Mouse (Mus musculus) thymus, postnatal 4 days (tissue): ENCODE data around the gene Gm37240.

Experiments used
- DNase-seq: peaks from one replicate; pipeline ENCODE4 v3.0.0; 2021

Gm37240 gene

DNA sequence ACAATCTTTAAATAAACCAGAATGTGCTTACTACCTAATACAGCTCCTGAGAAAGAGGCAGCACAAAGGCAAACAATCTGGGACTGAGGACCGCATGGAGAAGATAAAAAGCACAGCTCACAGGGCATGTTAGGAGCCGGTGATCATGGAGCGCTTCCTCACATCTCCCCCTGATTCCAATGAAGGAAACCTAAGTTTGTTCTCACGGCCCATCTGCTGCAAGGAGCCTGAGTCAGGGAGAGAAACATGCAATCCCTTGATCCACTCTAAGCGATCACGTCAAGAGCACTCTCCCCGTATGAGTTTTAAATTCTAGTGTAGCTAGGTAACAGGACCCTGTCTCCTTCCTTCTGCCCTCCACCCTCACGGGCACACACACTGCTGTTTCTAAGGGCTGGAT, 210.2 kb downstream of the Gm37240 start:
- DNase-seq: no peak

DNA sequence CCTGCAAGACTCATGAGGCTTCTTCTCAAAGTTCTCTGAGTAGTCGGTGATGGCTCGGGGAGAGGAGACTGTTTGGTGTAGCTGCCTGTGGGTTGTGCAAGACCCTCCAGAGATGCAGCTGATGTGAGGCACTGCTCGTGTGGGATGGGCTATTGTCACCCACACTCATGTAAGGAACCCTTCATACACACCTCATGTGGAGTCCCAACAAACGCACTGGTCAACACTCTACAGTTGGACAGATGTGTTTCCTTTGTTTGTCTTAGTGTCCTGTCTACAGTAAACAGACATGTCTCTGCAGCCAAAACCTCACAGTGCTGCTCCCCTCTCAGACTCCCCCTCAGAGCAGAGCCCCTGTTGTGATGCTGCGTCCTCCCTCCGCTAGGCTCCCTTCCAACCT, 217.5 kb downstream of the Gm37240 start:
- DNase-seq: no peak

DNA sequence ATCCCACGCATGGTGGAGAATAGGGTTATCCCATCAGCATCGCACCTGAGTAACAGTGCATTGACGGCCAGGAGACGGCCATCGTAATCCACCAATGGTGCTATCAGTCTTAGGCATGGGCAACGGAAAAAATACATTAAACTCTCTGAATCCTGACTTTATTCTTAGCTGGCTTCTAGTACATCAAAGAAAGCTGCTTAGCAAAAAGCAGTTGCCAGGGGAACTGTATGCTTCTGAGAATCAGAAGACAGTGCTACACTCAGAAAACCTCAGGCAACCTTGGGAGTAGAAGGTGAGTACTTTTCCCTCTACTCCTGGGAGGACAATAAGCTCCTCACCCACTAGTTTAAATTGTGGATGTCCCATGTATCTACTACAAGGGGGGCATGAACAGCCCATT, 219.6 kb downstream of the Gm37240 start:
- no peak for DNase-seq

DNA sequence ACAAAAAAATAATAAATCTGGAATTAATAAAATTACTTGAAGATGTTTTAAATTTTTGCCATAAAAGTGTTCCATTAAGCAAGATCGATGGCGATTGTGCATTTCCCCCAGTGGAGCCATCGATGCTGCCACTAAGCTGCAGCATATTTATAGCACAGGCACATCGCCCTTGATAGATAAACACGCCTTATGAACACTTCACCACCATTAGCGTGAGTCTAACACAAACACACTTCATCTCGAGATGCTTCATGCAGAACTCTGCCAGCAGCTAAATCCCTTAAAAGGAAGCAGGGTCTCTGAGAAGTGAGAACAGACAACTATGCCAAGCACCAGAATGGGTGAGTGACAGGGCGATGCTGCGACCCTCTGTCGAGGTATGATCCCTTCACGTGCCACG, 220.6 kb downstream of the Gm37240 start:
- DNase-seq: no peak

DNA sequence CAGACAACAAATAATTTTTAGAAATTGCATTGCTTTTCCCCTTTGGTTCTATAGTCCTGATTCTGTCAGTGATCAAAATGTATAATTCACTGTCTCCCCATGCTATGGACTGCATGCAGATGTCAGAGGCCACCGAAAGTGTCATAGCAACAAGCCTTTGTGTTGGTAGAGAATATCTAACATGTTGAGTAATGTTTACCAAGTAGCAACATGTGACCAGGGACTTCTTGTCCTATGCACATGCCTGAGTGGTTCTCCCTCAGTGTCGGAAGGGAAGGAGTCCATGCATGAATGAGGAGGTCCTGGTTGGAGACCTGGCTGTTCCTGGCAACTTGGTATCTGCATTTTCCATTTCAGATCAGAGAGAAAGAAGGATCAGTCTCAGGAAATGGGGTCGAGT, 221.2 kb downstream of the Gm37240 start:
- DNase-seq: no peak

DNA sequence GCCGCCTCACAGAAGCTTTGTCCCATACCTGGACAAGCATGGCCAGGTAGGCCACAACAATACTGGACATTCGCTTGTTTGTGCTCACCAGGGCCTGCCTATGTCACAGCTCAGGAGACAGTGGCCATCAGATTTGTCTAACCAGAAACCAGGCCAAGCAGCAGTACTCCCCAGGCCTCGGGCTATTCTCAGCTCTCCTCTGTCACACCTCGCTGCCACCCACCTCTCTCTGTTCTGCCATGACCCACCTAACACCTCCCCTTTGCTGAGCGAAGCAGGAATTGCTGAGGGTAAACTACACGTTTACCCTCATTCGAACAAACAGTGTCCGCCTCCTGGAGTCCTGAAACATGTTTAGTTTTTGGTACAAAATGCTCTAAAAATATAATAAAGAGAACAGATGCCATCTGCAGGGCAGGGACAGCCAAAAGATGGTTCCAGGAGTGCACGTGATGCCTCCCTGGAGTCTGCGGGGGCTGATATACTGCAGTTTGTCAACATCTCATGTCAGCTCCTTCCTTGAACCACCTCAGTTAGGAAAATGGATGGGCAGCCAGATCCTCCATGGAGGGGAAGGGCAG, 222.6 kb downstream of the Gm37240 start:
- DNase-seq: no peak

DNA sequence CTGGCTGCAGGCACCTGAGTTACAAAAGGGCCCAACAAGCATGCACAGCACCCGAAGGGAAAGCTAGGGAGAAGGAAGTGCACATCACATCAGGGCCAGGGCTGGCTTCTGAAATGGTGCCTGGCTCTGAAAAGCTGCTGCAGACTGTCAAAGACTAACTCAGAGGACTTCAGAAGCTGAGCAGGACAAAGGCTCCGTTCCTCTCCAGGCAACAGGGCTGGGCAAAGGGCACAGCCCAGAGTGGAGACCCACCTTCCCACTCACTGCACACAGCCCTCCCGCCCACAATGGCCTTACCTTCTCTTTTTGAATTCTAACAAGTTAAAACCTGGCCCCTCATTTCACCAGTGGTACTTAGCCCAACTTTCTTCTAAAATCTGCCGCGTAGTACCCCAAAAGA, 223.5 kb downstream of the Gm37240 start:
- no peak for DNase-seq

DNA sequence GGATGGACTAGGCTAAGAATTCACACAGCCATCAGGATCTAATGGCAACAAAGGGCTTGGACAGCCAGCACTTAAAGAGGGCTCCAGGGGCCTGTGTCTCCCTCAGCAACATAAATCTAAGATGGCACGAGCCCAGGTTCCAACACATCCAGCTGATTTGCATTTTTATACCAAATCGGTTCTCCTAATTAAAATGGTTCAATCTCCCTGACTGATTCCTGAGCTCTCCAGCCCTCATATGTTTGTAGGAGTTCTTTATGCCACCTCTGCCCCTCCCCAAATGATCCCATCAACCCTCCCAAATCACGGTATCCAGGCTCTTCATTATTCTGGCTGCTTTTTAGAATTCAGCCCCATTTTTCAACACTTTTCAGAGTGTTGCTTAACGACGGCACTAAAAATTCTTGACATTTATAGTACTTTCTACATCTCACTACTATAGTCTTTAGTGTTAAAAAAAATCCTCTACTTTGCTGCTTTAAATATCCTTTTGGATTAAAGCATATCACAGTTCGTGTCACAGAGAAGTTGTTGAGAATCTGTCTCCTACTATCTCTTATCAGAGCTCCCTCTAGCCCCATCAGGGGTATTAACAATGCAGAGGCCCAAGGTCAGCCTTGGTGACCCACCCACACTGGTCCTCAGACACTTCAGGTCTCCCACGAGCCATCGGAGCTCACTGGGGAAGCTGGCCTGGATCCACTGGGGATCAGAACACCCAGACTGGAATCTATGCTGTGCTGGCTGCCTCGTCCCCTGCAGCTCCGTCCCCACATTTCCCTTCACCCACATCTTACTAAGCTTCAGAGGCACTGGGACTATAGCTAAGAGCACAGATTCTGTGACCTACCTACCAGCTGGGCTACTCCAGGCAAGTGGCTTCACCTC, 225.1 kb downstream of the Gm37240 start:
- DNase-seq: no peak

DNA sequence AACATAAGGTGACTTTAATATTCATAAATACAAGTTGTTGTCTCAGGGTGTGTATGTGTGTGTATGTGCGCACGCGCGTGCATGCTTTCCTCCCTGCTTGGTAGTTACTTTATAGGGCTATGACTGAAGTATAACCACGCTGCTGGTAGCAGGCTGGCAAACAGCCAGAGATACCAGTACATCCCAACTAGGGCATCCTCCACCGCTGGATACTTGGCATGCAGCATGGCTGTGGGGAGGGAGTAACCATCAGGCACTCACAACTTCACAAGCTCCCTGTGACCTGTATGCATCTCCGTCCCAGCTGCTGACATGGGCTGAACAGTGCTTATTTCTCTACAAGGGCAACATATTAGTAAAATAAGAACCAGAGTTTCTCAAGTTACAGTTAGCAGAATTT, 227.6 kb downstream of the Gm37240 start:
- DNase-seq: no peak

DNA sequence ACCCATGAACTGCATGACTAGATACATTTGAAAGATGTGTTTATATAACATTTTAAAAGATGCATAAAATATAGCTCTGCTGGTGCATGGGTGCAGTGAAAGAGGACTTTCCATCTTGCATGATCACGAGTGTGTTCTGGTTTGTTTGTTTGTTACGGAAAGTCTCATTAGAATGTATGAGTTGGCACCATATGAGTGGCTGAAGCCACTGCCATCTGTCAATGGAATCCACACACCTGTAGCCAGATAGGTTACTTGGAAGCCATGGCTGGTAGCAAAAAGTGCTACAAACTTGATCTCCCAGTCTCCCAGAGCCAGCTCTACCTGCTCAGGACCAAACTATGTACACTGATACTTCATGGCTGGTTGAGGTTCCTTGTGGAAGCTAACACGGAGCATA, 231.8 kb downstream of the Gm37240 start:
- no peak for DNase-seq

DNA sequence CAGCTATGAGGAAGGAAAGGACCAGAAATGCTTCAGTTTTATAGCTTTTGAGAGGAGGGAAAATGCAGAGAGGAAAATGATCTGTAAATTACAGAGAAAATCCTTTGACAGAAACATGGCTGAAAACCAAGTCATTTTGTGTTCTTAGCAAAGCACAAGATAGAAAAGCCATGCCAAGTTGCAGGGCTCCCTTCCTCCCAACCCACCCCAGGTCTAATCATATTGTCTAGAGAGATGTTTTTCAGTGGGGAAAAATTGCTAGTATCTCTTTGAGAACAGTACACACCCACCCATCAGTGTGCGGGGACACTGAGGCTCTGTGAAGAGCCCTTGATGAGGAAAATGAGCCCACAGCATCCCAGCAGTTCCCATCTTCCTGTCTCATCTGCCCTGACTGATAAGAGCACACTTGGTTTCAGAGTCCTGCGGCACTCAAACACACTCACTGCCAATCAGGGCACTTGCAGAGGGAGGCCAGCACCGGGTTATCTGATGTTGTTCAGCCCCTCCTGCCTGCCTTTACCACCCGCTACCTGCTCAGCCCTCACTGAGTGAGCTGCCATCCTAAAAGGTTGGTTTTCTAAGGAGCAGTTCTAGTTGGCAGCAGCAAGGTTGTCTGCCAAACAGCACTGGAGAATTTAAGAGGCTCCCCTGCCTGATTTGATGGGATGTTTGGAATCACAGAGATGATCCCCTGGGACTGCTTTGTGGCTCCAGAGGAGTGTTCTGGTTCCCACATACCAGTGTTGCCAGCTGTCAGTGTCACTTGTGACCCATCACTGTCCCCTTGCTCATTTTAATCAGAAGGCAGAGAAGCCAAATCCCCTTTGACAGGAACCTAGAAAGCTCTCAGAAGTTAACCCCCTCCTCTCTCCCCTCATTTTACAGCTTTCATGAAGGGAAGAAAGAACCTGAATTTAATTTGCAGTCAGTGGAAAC, 234.3 kb downstream of the Gm37240 start:
- DNase-seq: no peak

DNA sequence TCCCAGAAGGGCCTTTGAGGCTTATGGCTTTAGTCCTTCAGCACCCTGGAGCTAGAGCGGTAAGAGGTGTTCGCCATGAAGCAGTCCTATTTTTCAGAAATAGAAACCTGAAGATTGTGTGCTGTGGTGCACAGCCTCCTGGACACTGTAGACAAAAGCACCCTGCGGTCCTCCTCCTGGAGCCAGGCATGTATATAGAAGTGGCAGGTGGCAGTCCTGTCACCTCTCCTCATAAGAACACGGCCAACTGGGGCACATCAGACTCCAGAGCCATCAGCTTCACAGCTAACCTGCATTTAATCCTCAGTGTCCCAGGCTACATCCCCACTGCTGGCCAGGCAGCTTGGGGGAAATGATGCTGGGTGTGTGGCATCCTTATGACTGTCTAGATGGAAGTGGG, 238.1 kb downstream of the Gm37240 start:
- no peak for DNase-seq

DNA sequence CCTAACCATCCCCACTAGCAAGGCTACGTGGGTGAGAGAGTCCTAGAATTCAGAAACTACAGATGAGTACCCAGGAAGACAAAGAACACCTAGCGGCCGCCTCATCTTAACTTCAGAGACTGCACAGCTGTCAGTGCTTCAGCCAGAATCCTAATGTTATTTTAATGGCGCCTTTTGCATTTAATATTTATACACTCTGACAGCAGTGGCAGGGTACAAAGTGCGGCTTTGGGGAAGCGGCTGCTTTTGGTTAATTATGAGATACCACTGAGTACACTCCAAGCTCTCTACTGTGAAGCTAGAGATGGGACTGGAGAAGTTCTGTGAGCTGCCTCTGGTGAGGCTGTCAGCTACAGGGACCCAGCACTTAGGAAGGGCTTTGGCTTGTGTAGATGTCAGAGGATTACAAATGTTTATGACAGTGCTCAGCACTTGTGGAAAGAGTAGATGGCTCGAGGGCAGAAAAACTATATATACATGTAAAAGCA, 241.8 kb downstream of the Gm37240 start:
- DNase-seq: no peak

DNA sequence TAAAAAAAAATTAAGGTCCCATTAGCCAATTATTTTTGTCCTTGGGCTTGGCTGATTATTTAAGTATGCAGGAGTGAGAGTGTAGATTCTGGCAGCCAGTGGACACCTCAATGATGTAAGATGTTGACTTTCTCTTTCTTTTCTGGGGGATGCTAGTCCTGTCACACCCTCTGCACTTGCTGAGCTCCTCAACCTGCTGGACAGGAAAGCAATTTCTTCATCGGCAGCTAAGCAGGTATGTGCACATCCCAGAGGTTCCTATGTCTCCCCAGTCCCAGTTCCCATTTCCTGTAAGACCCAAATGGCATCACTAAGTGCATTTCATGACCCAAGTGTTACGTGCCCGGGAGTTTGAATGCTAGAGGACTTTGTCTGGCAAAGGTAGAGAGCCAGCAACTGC, 242.5 kb downstream of the Gm37240 start:
- DNase-seq: no peak

DNA sequence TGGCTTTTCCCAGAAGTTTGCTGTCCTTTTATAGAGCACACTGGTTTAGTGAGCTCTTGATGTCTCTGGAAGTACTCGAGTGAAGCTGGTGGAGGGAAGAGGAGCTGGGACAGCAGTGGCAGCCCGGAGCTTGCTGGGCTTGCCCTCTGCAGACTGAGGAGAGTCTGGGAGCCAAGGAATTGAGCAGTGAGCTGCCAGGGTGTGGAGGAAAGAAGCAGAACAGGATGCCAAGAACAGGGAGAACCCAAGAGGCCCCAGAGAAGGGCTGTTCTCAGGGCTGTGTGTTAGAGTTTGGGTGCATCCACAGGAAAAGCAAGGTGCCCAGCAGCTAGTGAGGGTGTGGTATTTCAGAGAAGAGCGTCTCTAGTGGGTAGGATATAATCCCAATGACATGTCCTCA, 245.6 kb downstream of the Gm37240 start:
- no peak for DNase-seq

DNA sequence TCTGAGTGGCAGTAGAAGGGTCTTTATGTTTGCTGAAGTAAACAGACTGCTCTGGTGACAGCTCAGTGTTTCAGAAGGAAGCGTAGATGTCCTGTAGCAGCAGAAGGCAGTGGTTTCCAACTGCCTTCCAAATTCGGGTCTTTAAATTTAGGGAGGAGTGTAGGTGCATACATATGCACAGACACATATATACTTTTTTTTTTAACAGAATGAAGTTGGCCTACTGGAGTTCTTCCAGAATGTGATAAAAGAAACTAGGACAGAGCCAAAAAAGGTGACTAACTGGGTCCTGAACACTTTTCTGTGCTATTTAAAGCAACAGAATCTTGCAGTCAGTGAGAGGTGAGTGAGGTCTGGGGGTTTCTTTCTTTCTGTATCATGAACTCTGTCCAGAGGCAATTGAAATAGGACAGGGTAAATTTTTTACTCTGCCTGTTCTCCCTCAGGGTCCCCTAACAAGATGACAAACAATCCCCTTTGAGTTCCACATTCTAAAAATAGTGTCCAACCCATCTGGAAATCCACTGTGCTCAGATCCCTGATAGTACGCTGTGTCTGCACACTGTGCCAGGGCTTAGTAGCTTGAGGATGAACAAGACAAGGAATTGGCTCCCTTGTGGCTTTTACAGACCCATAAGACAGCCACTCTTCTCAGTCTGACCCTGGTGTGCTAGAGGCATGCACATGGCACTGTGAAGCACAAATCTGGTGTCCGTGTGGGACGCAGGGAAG, 250.4 kb downstream of the Gm37240 start:
- DNase-seq: no peak

DNA sequence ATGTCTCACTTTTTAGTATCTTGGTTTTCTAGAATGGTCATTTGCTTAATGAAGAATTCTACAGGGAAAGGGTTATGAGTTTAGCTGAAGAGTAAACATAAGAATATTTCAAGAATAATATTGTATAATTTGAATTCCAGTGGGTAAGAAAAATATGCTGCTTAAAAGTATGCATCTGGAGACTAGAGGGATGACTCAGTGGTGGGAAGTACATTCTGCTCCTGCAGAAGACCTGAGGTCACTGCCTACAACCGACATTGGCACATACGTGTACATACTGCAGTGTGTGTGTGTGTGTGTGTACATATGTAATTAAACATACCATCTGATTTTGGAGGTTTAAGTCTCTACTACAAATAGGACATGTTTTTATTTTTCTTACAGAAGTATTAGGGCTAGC, 251.7 kb downstream of the Gm37240 start:
- no peak for DNase-seq

DNA sequence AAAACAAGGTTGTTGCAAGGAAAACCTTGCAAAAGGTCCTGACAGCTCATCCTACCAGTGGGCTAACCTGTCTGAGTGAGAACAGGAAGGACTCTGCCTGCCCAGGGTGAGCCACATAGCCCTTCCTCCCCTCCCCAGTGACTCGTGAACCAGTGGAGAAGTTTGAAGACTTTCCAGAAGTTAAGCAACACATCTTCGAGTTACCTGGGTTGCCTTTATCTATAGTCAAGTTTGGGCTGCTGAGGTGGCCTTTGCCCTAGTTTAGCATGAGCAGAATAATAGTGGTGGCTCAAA, 252.2 kb downstream of the Gm37240 start:
- no peak for DNase-seq

DNA sequence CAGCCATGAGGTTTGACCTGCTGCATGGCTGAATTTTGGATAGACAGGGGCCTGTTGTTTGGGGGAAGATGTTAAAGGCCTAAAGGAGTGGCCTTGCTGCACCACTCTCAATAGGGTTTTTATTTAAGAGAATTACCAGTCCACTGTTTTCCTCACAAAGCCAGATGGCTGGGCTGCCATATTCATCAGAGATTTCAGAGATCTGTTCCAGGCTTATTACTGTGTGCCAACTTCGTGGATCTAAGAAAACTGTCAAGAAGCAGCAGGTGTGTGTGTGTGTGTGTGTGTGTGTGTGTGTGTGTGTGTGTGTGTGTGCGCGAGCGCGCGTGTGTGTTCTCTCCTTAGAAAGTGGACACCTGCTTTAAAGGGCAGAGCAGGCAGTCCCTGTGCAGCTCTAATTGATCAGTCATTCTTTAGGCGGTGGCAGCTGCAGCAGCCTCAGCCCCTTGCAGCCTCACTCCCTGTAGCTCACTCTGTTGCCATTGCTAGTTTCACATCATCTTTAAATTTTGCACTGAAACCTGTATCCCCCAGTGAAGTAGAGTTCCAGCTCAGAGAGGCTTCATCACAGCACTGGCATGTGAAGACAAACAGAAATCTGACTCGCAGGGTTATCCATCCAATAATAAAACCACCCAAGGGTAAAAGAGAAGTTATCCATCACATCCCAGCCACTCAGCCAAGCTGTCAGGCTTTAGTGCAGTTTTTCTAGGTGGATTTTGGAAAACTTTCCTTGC, 252.8 kb downstream of the Gm37240 start:
- DNase-seq: no peak

DNA sequence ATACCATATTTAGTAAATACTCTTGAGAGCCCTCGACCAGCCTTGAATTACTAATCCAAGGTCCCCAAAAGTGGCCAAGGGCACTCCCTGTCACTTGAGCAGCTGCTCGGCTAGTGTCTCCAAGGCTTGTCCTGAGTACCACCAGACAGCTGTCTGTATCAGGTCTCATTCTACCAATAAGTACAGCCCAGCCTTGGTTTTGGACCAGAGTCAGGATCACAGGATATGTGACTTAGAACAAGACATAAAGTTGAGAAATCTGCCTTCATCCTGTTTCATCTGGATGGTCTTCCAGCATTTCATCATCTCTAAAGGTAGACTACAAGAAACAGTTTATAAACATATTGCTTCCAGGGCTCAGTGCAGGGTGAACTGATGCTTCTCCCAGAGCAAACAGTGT, 253.6 kb downstream of the Gm37240 start:
- no peak for DNase-seq

DNA sequence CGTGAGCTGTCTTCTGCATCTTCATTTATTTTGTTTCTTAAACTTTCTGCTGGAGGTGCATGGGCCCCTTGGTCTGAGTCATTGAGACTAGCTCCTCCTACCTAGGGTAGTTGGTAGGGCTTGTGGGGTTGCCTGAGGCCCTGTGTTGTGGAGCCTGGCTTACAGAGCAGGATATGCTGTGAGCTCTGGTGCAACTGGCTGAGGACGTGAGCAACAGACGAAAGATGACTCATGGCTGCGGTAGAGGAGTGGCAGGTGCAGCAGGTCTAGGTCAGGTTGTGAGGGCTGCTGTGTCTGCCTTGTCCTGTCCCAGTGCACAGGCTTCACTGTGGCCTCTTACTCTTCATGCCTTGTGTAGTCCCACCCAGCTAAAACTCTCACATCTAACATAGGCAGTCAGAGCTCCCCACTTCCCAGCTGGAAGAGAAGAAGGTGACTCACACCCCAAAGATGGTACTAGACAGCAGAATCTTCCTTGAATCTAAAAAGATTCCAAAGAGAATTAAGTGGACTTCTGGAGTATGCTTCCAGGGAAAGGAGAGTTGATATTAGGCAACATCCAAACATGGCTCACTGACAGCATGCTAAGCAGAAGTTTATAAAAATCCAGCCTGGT, 257.3 kb downstream of the Gm37240 start:
- no peak for DNase-seq

DNA sequence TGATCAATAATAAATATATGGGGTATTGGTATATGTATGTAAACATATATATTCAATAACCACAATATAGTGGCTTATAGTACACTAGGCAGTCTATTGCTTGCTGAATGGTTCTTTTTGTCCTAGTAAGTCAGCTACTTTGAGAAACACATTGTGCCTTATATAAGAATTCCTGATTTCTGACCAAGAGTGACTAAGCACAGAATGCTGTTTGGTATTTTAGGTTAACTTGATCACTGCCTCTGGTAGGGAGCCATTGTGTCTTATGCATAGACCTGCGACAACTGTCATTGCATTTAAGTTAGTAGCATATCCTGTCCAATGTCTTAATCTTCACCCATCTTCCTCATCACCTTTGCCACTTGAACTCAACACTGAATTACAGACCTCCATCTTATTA, 267.6 kb downstream of the Gm37240 start:
- no peak for DNase-seq
